Mouse (Mus musculus) lung, postnatal 0 days (tissue): Measurements from ENCODE around the gene Tcf7l2. TPM values are rescaled to one million over a fixed set of nuclear protein-coding genes. Genes with fewer than 3 reads are reported as not detected.

ENCODE experiments used
- ATAC-seq: fragments of 200-750 bp; cut with Nextera tagmentation; 2 replicates; pipeline ENCODE4 v1.8.0; 2017; ENCODE audit warnings: moderate library complexity
- DNase-seq: peaks from one replicate; pipeline ENCODE4 v3.0.0-alpha.2; 2016; ENCODE audit warnings: low spot score
- H3K27ac ChIP-seq: fragments of 300-500 bp; sonication (generic); 2 replicates; pipeline ENCODE4 v1.5.1; 2014; ENCODE audit warnings: antibody characterized with exemption, mild to moderate bottlenecking, low read length, mixed read lengths
- H3K27me3 ChIP-seq: fragments of 300-500 bp; sonication (generic); replicated peaks from 2 replicates; pipeline ENCODE4 v1.6.1; 2014; ENCODE audit warnings: low read length, mixed read lengths; ENCODE audit not compliant: insufficient read depth
- H3K36me3 ChIP-seq: fragments of 300-500 bp; sonication (generic); 2 replicates; pipeline ENCODE4 v1.6.1; 2014; ENCODE audit warnings: low read length, mixed read lengths; ENCODE audit not compliant: insufficient read depth
- H3K4me1 ChIP-seq: fragments of 300-500 bp; sonication (generic); 2 replicates; pipeline ENCODE4 v1.6.1; 2014; ENCODE audit warnings: antibody characterized with exemption, low read depth, low read length, mixed read lengths; ENCODE audit not compliant: insufficient read depth
- H3K4me2 ChIP-seq: fragments of 300-500 bp; sonication (generic); replicated peaks from 2 replicates; pipeline ENCODE4 v1.6.1; 2014; ENCODE audit warnings: low read depth, mild to moderate bottlenecking, low read length, moderate library complexity, mixed read lengths
- H3K4me3 ChIP-seq: fragments of 300-500 bp; sonication (generic); 2 replicates; pipeline ENCODE4 v1.5.1; 2014; ENCODE audit warnings: low read depth, low read length
- H3K9ac ChIP-seq: fragments of 300-500 bp; sonication (generic); replicated peaks from 2 replicates; pipeline ENCODE4 v1.6.1; 2014; ENCODE audit warnings: low read depth, mild to moderate bottlenecking
- H3K9me3 ChIP-seq: fragments of 300-500 bp; sonication (generic); 2 replicates; pipeline ENCODE4 v1.6.1; 2016; ENCODE audit warnings: low read length, mixed read lengths
- CTCF ChIP-seq: IDR thresholded peaks from 2 replicates; pipeline ENCODE4 v1.5.1; 2016; ENCODE audit warnings: antibody characterized with exemption, mild to moderate bottlenecking
- EP300 ChIP-seq: IDR thresholded peaks from 2 replicates; pipeline ENCODE4 v1.6.1; 2016; ENCODE audit warnings: antibody characterized with exemption, mild to moderate bottlenecking, control low read depth
- WGBS: fragments of 180-500 bp; shearing (Covaris S2); extraction: QIAGEN DNeasy Blood & Tissue Kit; methylation state at CpG from one replicate; pipeline ENCODE4 v1.1.7; 2014; 5-methylcytosine and 5-hydroxymethylcytosine counted together
- polyA plus RNA-seq: library from polyadenylated mRNA; unstranded; fragments of >200 nt; fragmentation: Nextera tagmentation; extraction: Ambion mirVana; gene quantifications from 2 replicates; pipeline ENCODE4 v1.2.1, GENCODE M21; 2015

Gene Tcf7l2
- polyA plus RNA-seq, 1 experiment from 2014 or later: 44.4 TPM

GRCm38 (mm10) chr19:55912813-55913212 is 171.2 kb downstream of the Tcf7l2 start:
- peaks cover 10% of the 10 kb centered on the region; the same call in 1 of the 2 replicates for H3K36me3 ChIP-seq
- no peak for DNase-seq
- no peaks in the 10 kb centered on the region for H3K9me3 ChIP-seq
- 92% methylated on average over 8 of the region's 8 CpGs for WGBS
- H3K4me1 ChIP-seq: no peaks in the 10 kb centered on the region
- H3K4me2 ChIP-seq: no peak overlapping the region
- H3K9ac ChIP-seq: no peak overlapping the region
- H3K27me3 ChIP-seq: no peaks in the 10 kb centered on the region
- no peak for ATAC-seq
- H3K4me3 ChIP-seq: no peak overlapping the region
- TF ChIP-seq EP300: no peak
- TF ChIP-seq CTCF: 0 out of 2 replicates have a peak, but pooled peaks have one; percentile 3
- H3K27ac ChIP-seq: no peak overlapping the region

- no peak overlapping the region for H3K4me3 ChIP-seq
- no peak for TF ChIP-seq EP300
- TF ChIP-seq CTCF: no peak
- no peak overlapping the region for H3K4me2 ChIP-seq
- H3K9ac ChIP-seq: no peak overlapping the region
- no peaks in the 10 kb centered on the region for H3K9me3 ChIP-seq
- DNase-seq (no peak), ATAC-seq (no peak)
- H3K36me3 ChIP-seq: peaks cover 10% of the 10 kb centered on the region; the same call in 1 of the 2 replicates
- no peaks in the 10 kb centered on the region for H3K4me1 ChIP-seq
- no peaks in the 10 kb centered on the region for H3K27me3 ChIP-seq
- no peak overlapping the region for H3K27ac ChIP-seq
- WGBS: 85% methylated on average over 10 of the region's 10 CpGs
These were observed 172.0 kb downstream of the Tcf7l2 start for GRCm38 (mm10) chr19:55913585-55913984.

- TF ChIP-seq CTCF: no peak
- no peak for TF ChIP-seq EP300
- no peaks in the 10 kb centered on the region for H3K4me1 ChIP-seq
- no peaks in the 10 kb centered on the region for H3K9me3 ChIP-seq
- 63% methylated on average over 20 of the region's 20 CpGs for WGBS
- ATAC-seq (no peak), DNase-seq (no peak)
- no peak overlapping the region for H3K9ac ChIP-seq
- H3K27me3 ChIP-seq: no peaks in the 10 kb centered on the region
- H3K27ac ChIP-seq: no peak overlapping the region
- H3K4me2 ChIP-seq: no peak overlapping the region
- H3K36me3 ChIP-seq: peaks cover 11% of the 10 kb centered on the region; the same call in 1 of the 2 replicates
- no peak overlapping the region for H3K4me3 ChIP-seq
These were observed 173.1 kb downstream of the Tcf7l2 start for GRCm38 (mm10) chr19:55914614-55915211.

- no peak for ATAC-seq
- H3K27me3 ChIP-seq: no peaks in the 10 kb centered on the region
- H3K9ac ChIP-seq: no peak overlapping the region
- H3K4me2 ChIP-seq: 0 out of 2 replicates have a peak overlapping the region, but pooled peaks have one; percentile 6
- H3K9me3 ChIP-seq: no peaks in the 10 kb centered on the region
- 35% methylated on average over 7 of the region's 7 CpGs for WGBS
- H3K27ac ChIP-seq: no peak overlapping the region
- H3K36me3 ChIP-seq: peaks cover 18% of the 10 kb centered on the region; the same call in 1 of the 2 replicates
- H3K4me1 ChIP-seq: no peaks in the 10 kb centered on the region
- H3K4me3 ChIP-seq: no peak overlapping the region
- TF ChIP-seq EP300 (no peak), CTCF (no peak)
- DNase-seq: peak; percentile 44
These were observed 173.9 kb downstream of the Tcf7l2 start for GRCm38 (mm10) chr19:55915506-55915905.

GRCm38 (mm10) chr19:55916211-55916610 is 174.6 kb downstream of the Tcf7l2 start:
- Histone ChIP-seq H3K4me3 (no peak overlapping the region), H3K36me3 (peaks cover 18% of the 10 kb centered on the region; the same call in 1 of the 2 replicates), H3K9me3 (no peaks in the 10 kb centered on the region), H3K4me1 (no peaks in the 10 kb centered on the region), H3K4me2 (no peak overlapping the region), H3K27me3 (no peaks in the 10 kb centered on the region), H3K9ac (no peak overlapping the region), H3K27ac (no peak overlapping the region)
- DNase-seq: peak; percentile 53
- WGBS: 90% methylated on average over 3 of the region's 3 CpGs
- TF ChIP-seq CTCF: no peak
- no peak for TF ChIP-seq EP300
- no peak; the same call in 1 of the 2 replicates for ATAC-seq

GRCm38 (mm10) chr19:55923789-55924426 is 182.3 kb downstream of the Tcf7l2 start:
- ATAC-seq: no peak
- Histone ChIP-seq H3K9me3 (no peaks in the 10 kb centered on the region), H3K27ac (no peak overlapping the region), H3K4me3 (no peak overlapping the region), H3K4me1 (no peaks in the 10 kb centered on the region), H3K4me2 (no peak overlapping the region), H3K27me3 (no peaks in the 10 kb centered on the region), H3K36me3 (0 out of 2 replicates have a peak, but pooled peaks cover 14% of the 10 kb centered on the region), H3K9ac (no peak overlapping the region)
- peak; percentile 32 for DNase-seq
- TF ChIP-seq CTCF (no peak), EP300 (no peak)
- 48% methylated on average over 12 of the region's 12 CpGs for WGBS
